Mouse (Mus musculus) MEL (cell line): ENCODE data around the gene Atpaf2. TPM values are rescaled to one million over a fixed set of nuclear protein-coding genes. Genes with fewer than 3 reads are reported as not detected.

ENCODE experiments used
- DNase-seq: peaks from one replicate; pipeline ENCODE4 v3.0.0; 2011; ENCODE audit warnings: low read depth, low spot score
- H3K27ac ChIP-seq: 2 replicates; pipeline ENCODE4 v1.5.1; 2012; ENCODE audit warnings: low read depth, mild to moderate bottlenecking, control low read depth, low read length, moderate library complexity; ENCODE audit not compliant: control insufficient read depth
- H3K27me3 ChIP-seq, 2 experiments: fragments of 150-350 bp in 1 of 2; sonication (generic) in 1 of 2; 2 replicates each; pipeline ENCODE4 v1.6.1; 2012; ENCODE audit warnings: low read length in 2 of 2, mild to moderate bottlenecking in 2 of 2, improper control_type of control experiment in 1 of 2, moderate library complexity in 1 of 2; ENCODE audit not compliant: insufficient read depth in 2 of 2, control insufficient read depth in 1 of 2
- H3K36me3 ChIP-seq, 2 experiments: 2 replicates each; pipeline ENCODE4 v1.6.1; 2012 to 2014; ENCODE audit warnings: low read length in 2 of 2, improper control_type of control experiment in 1 of 2, inconsistent platforms in 1 of 2, mild to moderate bottlenecking in 1 of 2; ENCODE audit not compliant: insufficient read depth in 2 of 2, control insufficient read depth in 1 of 2
- H3K4me1 ChIP-seq, 2 experiments: fragments of 150-350 bp in 1 of 2; sonication (generic) in 1 of 2; 2 replicates each; pipeline ENCODE4 v1.6.1; 2012; ENCODE audit warnings: low read length in 2 of 2, improper control_type of control experiment in 1 of 2, mild to moderate bottlenecking in 1 of 2; ENCODE audit not compliant: insufficient read depth in 2 of 2, control insufficient read depth in 1 of 2
- H3K4me3 ChIP-seq, 2 experiments: fragments of 150-350 bp in 1 of 2; sonication (generic) in 1 of 2; 2 replicates each; pipeline ENCODE4 v1.5.1; 2012; ENCODE audit warnings: low read depth in 2 of 2, low read length in 2 of 2, mild to moderate bottlenecking in 2 of 2, moderate library complexity in 2 of 2, control low read depth in 1 of 2, improper control_type of control experiment in 1 of 2; ENCODE audit not compliant: control insufficient read depth in 1 of 2, insufficient read depth in 1 of 2
- H3K79me2 ChIP-seq: 2 replicates; pipeline ENCODE4 v1.6.1; 2012; ENCODE audit warnings: mild to moderate bottlenecking, low read length, moderate library complexity; ENCODE audit not compliant: control insufficient read depth, poor library complexity, insufficient read depth
- H3K9ac ChIP-seq: 2 replicates; pipeline ENCODE4 v1.6.1; 2012; ENCODE audit warnings: low read depth, mild to moderate bottlenecking, control low read depth, low read length, moderate library complexity; ENCODE audit not compliant: control insufficient read depth, poor library complexity, severe bottlenecking
- H3K9me3 ChIP-seq: fragments of 150-350 bp; sonication (generic); replicated peaks from 2 replicates; pipeline ENCODE4 v1.6.1; 2012; ENCODE audit warnings: mild to moderate bottlenecking, low read length, improper control_type of control experiment, moderate library complexity; ENCODE audit not compliant: insufficient read depth
- CHD1 ChIP-seq: IDR thresholded peaks from 2 replicates; pipeline ENCODE4 v1.6.1; 2012; ENCODE audit warnings: low read depth, mild to moderate bottlenecking, inconsistent platforms, low read length, improper control_type of control experiment
- CHD2 ChIP-seq: IDR thresholded peaks from 2 replicates; pipeline ENCODE4 v1.6.1; 2011; ENCODE audit warnings: low read length, improper control_type of control experiment
- CTCF ChIP-seq, 3 experiments: IDR thresholded peaks in 2 of 3; conservative IDR thresholded peaks in 1 of 3; 2 replicates each; pipeline ENCODE4 v1.5.1; 2011 to 2012; ENCODE audit warnings: low read length in 3 of 3, low read depth in 2 of 3, mild to moderate bottlenecking in 2 of 3, improper control_type of control experiment in 1 of 3, inconsistent platforms in 1 of 3, mixed read lengths in 1 of 3, moderate library complexity in 1 of 3; ENCODE audit not compliant: control insufficient read depth in 1 of 3, insufficient read depth in 1 of 3, poor library complexity in 1 of 3, severe bottlenecking in 1 of 3
- ELF1 ChIP-seq: IDR thresholded peaks from 2 replicates; pipeline ENCODE4 v1.6.1; 2014; ENCODE audit warnings: low read depth, mild to moderate bottlenecking, inconsistent platforms, low read length, improper control_type of control experiment, moderate library complexity
- ETS1 ChIP-seq: IDR thresholded peaks from 2 replicates; pipeline ENCODE4 v1.6.1; 2012; ENCODE audit warnings: low read depth, mild to moderate bottlenecking, inconsistent platforms, low read length, improper control_type of control experiment, moderate library complexity
- GABPA ChIP-seq: IDR thresholded peaks from 2 replicates; pipeline ENCODE4 v1.6.1; 2012; ENCODE audit warnings: low read depth, mild to moderate bottlenecking, inconsistent platforms, low read length, improper control_type of control experiment, moderate library complexity
- GATA1 ChIP-seq: IDR thresholded peaks from 2 replicates; pipeline ENCODE4 v1.6.1; 2011; ENCODE audit warnings: low read depth, low read length, improper control_type of control experiment
- HCFC1 ChIP-seq: IDR thresholded peaks from 2 replicates; pipeline ENCODE4 v1.6.1; 2012; ENCODE audit warnings: low read depth, mild to moderate bottlenecking, inconsistent platforms, low read length, improper control_type of control experiment, moderate library complexity
- KAT2A ChIP-seq: conservative IDR thresholded peaks from 2 replicates; pipeline ENCODE4 v1.6.1; 2012; ENCODE audit warnings: low read depth, low read length, improper control_type of control experiment, inconsistent platforms
- MAFK ChIP-seq: IDR thresholded peaks from 2 replicates; pipeline ENCODE4 v1.6.1; 2011; ENCODE audit warnings: low read depth, mild to moderate bottlenecking, low read length, improper control_type of control experiment, borderline replicate concordance
- MAX ChIP-seq: IDR thresholded peaks from 2 replicates; pipeline ENCODE4 v1.6.1; 2011; ENCODE audit warnings: low read length, improper control_type of control experiment
- MAZ ChIP-seq: IDR thresholded peaks from 2 replicates; pipeline ENCODE4 v1.6.1; 2012; ENCODE audit warnings: low read depth, mild to moderate bottlenecking, inconsistent platforms, low read length, improper control_type of control experiment
- MEF2A ChIP-seq: IDR thresholded peaks from 2 replicates; pipeline ENCODE4 v1.6.1; 2014; ENCODE audit warnings: low read depth, mild to moderate bottlenecking, inconsistent platforms, low read length, improper control_type of control experiment; ENCODE audit not compliant: poor library complexity, insufficient replicate concordance, severe bottlenecking; ENCODE audit errors: extremely low read depth
- MXI1 ChIP-seq: IDR thresholded peaks from 2 replicates; pipeline ENCODE4 v1.6.1; 2011; ENCODE audit warnings: mild to moderate bottlenecking, low read depth, low read length, improper control_type of control experiment
- MYC ChIP-seq: IDR thresholded peaks from 2 replicates; pipeline ENCODE4 v1.6.1; 2011; ENCODE audit warnings: low read depth, mild to moderate bottlenecking, low read length, improper control_type of control experiment, moderate library complexity
- NELFE ChIP-seq: IDR thresholded peaks from 2 replicates; pipeline ENCODE4 v1.6.1; 2011; ENCODE audit warnings: low read depth, low read length, improper control_type of control experiment
- POLR2A ChIP-seq, 2 experiments: IDR thresholded peaks; 2 replicates each; pipeline ENCODE4 v1.6.1; 2011 to 2012; ENCODE audit warnings: low read length in 2 of 2, mild to moderate bottlenecking in 2 of 2, control low read depth in 1 of 2, improper control_type of control experiment in 1 of 2, low read depth in 1 of 2, moderate library complexity in 1 of 2; ENCODE audit not compliant: control insufficient read depth in 1 of 2, insufficient read depth in 1 of 2, poor library complexity in 1 of 2
- POLR2AphosphoS2 ChIP-seq: IDR thresholded peaks from 2 replicates; pipeline ENCODE4 v1.6.1; 2011; ENCODE audit warnings: low read length, improper control_type of control experiment
- POLR2AphosphoS5 ChIP-seq: IDR thresholded peaks from 2 replicates; pipeline ENCODE4 v1.6.1; 2012; ENCODE audit warnings: low read depth, borderline replicate concordance, mild to moderate bottlenecking, inconsistent platforms, low read length, moderate library complexity, mixed read lengths
- RAD21 ChIP-seq: IDR thresholded peaks from 2 replicates; pipeline ENCODE4 v1.6.1; 2011; ENCODE audit warnings: mild to moderate bottlenecking, low read depth, low read length, improper control_type of control experiment
- RCOR1 ChIP-seq: IDR thresholded peaks from 2 replicates; pipeline ENCODE4 v1.6.1; 2012; ENCODE audit warnings: low read depth, mild to moderate bottlenecking, inconsistent platforms, low read length, improper control_type of control experiment
- SIN3A ChIP-seq: IDR thresholded peaks from 2 replicates; pipeline ENCODE4 v1.6.1; 2012; ENCODE audit warnings: low read length, improper control_type of control experiment, inconsistent platforms
- SMC3 ChIP-seq: IDR thresholded peaks from 2 replicates; pipeline ENCODE4 v1.6.1; 2011; ENCODE audit warnings: low read depth, low read length, improper control_type of control experiment
- TBP ChIP-seq: IDR thresholded peaks from 2 replicates; pipeline ENCODE4 v1.8.0; 2011; ENCODE audit warnings: low read depth, low read length, improper control_type of control experiment
- TCF12 ChIP-seq: IDR thresholded peaks from 2 replicates; pipeline ENCODE4 v1.6.1; 2014; ENCODE audit warnings: low read depth, mild to moderate bottlenecking, inconsistent platforms, low read length, improper control_type of control experiment, moderate library complexity
- UBTF ChIP-seq: IDR thresholded peaks from 2 replicates; pipeline ENCODE4 v1.6.1; 2012; ENCODE audit warnings: low read depth, mild to moderate bottlenecking, inconsistent platforms, low read length, improper control_type of control experiment, moderate library complexity, borderline replicate concordance; ENCODE audit not compliant: insufficient read depth
- USF1 ChIP-seq: IDR thresholded peaks from 2 replicates; pipeline ENCODE4 v1.6.1; 2014; ENCODE audit warnings: low read depth, mild to moderate bottlenecking, inconsistent platforms, low read length, improper control_type of control experiment, moderate library complexity
- ZKSCAN1 ChIP-seq: IDR thresholded peaks from 2 replicates; pipeline ENCODE4 v1.6.1; 2012; ENCODE audit warnings: low read depth, mild to moderate bottlenecking, inconsistent platforms, low read length, improper control_type of control experiment, moderate library complexity
- ZNF384 ChIP-seq: IDR thresholded peaks from 2 replicates; pipeline ENCODE4 v1.6.1; 2012; ENCODE audit warnings: low read depth, mild to moderate bottlenecking, inconsistent platforms, low read length, improper control_type of control experiment
- polyA plus RNA-seq, 2 experiments: library from polyadenylated mRNA; stranded (reverse) in 1 of 2; unstranded in 1 of 2; fragments of >175 nt in 1 of 2; fragments of >200 nt in 1 of 2; gene quantifications; 2 replicates each; pipeline versions ENCODE4 v1.2.1 to v1.2.4; 2012; ENCODE audit warnings: low replicate concordance in 2 of 2, low read depth in 1 of 2; ENCODE audit not compliant: insufficient read length in 2 of 2, insufficient read depth in 1 of 2, missing spikeins in 1 of 2
- total RNA-seq: library from RNA; depleted of rRNA; stranded (reverse); fragments of 300-350 nt; gene quantifications from 2 replicates; pipeline ENCODE4 v1.2.3, GENCODE M21; 2012

The Atpaf2 gene
- total and polyA plus RNA-seq, 3 experiments = 82.6 to 102 TPM; not detected in 1

- Histone ChIP-seq H3K79me2 (peaks cover 16% of the 10 kb centered on the region), H3K27ac (peak overlapping the region; percentile 73), H3K9me3 (no peaks in the 10 kb centered on the region), H3K27me3 (no peaks in the 10 kb centered on the region), H3K4me1 (peaks cover 0 to 12% of the 10 kb centered on the region in 2 experiments; a peak in 3 of 4 replicates), H3K4me3 (peak overlapping the region; percentile 71 to 90)
- DNase-seq = no peak
- TF ChIP-seq MEF2A (no peak), CHD1 (no peak), MAFK (no peak), POLR2A (IDR thresholded peaks at IDR 0.05; ENCODE audit: control insufficient read depth in 1 of 2, insufficient read depth in 1 of 2, low read depth in 1 of 2, low read length in 2 of 2, poor library complexity in 1 of 2) (no peak), MXI1 (peak; percentile 71; the same call in 1 of the 2 replicates), SMC3 (no peak)
- TF ChIP-seq, all 39 proteins: peak for 1
- H3K9ac ChIP-seq = peak overlapping the region; percentile 87
- H3K36me3 ChIP-seq = peaks cover 3 to 10% of the 10 kb centered on the region in 2 experiments; a peak in 2 of 4 replicates
These were observed 36.5 kb upstream of the Atpaf2 start for GRCm38 (mm10) chr11:60454745-60455087.

DNA sequence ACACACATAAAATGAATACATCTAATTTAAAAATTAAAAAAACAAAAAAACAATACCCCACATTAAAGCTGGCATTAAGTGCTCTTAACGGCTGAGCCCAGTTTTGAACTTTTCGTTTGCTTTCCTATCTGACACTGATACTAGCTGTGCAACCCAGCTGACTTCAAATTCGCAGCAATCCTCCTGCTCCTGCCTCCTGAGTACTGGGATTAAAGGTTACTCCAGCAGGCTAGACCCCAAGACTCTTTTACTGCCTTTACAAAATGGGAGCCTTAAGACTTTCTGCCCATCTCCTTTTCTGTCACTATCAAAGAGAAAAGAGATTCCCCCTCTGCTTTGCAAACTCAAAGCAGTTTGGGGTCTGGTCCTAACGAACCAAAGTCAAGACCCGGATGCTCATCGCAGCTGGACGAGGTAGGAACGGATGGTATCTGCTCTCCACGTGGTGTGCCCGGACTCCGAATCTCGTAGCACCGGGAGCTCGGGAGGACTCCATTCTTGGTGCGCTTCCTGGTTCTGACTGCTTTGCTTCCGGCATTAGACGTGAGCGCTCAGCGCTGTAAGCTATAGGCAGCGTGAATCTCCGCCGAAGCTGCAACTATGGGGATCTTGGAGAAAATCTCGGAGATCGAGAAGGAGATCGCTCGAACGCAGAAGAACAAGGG is 36.0 kb upstream of the Atpaf2 start, which contains the start of gene Drg2:
Drg2 (plus strand) TSS at position 512 of the 665 bp plus-strand sequence.
- Histone ChIP-seq H3K9ac (peak within 1 kb of the TSS; percentile 87), H3K79me2 (peaks cover 16% of the 10 kb centered on the region), H3K27me3 (no peaks in the 10 kb centered on the region), H3K36me3 (peaks cover 3 to 10% of the 10 kb centered on the region in 2 experiments; a peak in 2 of 4 replicates), H3K9me3 (no peaks in the 10 kb centered on the region), H3K27ac (peak within 1 kb of the TSS; percentile 73), H3K4me1 (peaks cover 0 to 12% of the 10 kb centered on the region in 2 experiments; a peak in 3 of 4 replicates), H3K4me3 (peak within 1 kb of the TSS; percentile 71 to 90)
- peak; percentile 99 for DNase-seq
- TF ChIP-seq MYC (peak; percentile 97), POLR2A (IDR thresholded peaks at IDR 0.05; ENCODE audit: control insufficient read depth in 1 of 2, insufficient read depth in 1 of 2, low read depth in 1 of 2, low read length in 2 of 2, poor library complexity in 1 of 2) (peak; percentile 77 to 99), NELFE (peak; percentile 99), CTCF (IDR thresholded peaks at IDR 0.05 in 2 of 3, conservative IDR thresholded peaks at IDR 0.05 in 1 of 3; ENCODE audit: control insufficient read depth in 1 of 3, insufficient read depth in 1 of 3, low read depth in 2 of 3, low read length in 3 of 3, poor library complexity in 1 of 3, severe bottlenecking in 1 of 3) (peak in 1 of 3 experiments; percentile 24; a peak in 1 of 6 replicates), CHD1 (0 out of 2 replicates have a peak, but pooled peaks have one; percentile 17), SIN3A (peak; percentile 97), MXI1 (peak; percentile 97), ZNF384 (peak; percentile 58), KAT2A (peak; percentile 74), UBTF (peak; percentile 64; the same call in 1 of the 2 replicates), GABPA (no peak), GATA1 (peak; percentile 27; the same call in 1 of the 2 replicates), ETS1 (peak; percentile 73), RCOR1 (peak; percentile 57), MAZ (no peak; the same call in none of the 2 replicates), USF1 (peak; percentile 78), CHD2 (no peak; the same call in 1 of the 2 replicates), MEF2A (no peak), ELF1 (peak; percentile 89), RAD21 (no peak), MAX (peak; percentile 96), HCFC1 (peak; percentile 97), TCF12 (peak; percentile 89), POLR2AphosphoS2 (peak; percentile 98), TBP (peak; percentile 97), ZKSCAN1 (no peak), POLR2AphosphoS5 (no peak)
